Mouse (Mus musculus): Measurements from ENCODE around the gene Cabin1. TPM values are rescaled to one million over a fixed set of nuclear protein-coding genes. Genes with fewer than 3 reads are reported as not detected.

Gene Cabin1
- polyA plus RNA-seq, 1 experiment = 30.9 TPM

- Histone ChIP-seq H3K4me1 (ENCODE audit: control insufficient read depth, insufficient read depth, low read length) (no peaks in the 10 kb centered on the region), H3K4me3 (ENCODE audit: insufficient read depth, low read length) (no peak overlapping the region), H3K27ac (ENCODE audit: insufficient read depth, low read length) (no peak overlapping the region)
- no peak for TF ChIP-seq POLR2A (IDR thresholded peaks at IDR 0.05; ENCODE audit: low read depth, low read length)
- TF ChIP-seq CTCF (IDR thresholded peaks at IDR 0.05; ENCODE audit: borderline replicate concordance, insufficient read depth, low read length) = no peak
Observed at GRCm38 (mm10) chr10:75600189-75600730, 163.9 kb downstream of the Cabin1 start.

Other genes with a start within 250 kb of the Cabin1 start
- 277 and 317 TPM in 2 replicates for gene Snrpd3, start 246.8 kb downstream of the Cabin1 start, polyA plus RNA-seq (2011; ENCODE audit: insufficient read length, low read depth, missing spikeins)
- 16.1 and 18.1 TPM in 2 replicates for gene Gucd1, start 246.4 kb downstream of the Cabin1 start, polyA plus RNA-seq (2011; ENCODE audit: insufficient read length, low read depth, missing spikeins)
- gene Lrrc75b, start 204.0 kb downstream of the Cabin1 start, polyA plus RNA-seq (2011; ENCODE audit: insufficient read length, low read depth, missing spikeins) = 1.2 and 3.2 TPM in 2 replicates
- gene Ggt1, start 202.7 kb downstream of the Cabin1 start, polyA plus RNA-seq (2011; ENCODE audit: insufficient read length, low read depth, missing spikeins) = not detected in 2 replicates
- 0.53 and 0.88 TPM in 2 replicates for gene Ggt5, start 175.0 kb downstream of the Cabin1 start, polyA plus RNA-seq (2011; ENCODE audit: insufficient read length, low read depth, missing spikeins)
- gene Susd2, start 120.3 kb downstream of the Cabin1 start, polyA plus RNA-seq (2011; ENCODE audit: insufficient read length, low read depth, missing spikeins) = 0.80 and 1.1 TPM in 2 replicates
- 40.5 and 42.1 TPM in 2 replicates for gene Ddt, start 9.1 kb upstream of the Cabin1 start, polyA plus RNA-seq (2011; ENCODE audit: insufficient read length, low read depth, missing spikeins)
- not detected in 2 replicates for gene Gm20441, start 16.6 kb upstream of the Cabin1 start, polyA plus RNA-seq (2011; ENCODE audit: insufficient read length, low read depth, missing spikeins)
- 14.0 and 15.5 TPM in 2 replicates for gene Gstt3, start 17.1 kb upstream of the Cabin1 start, polyA plus RNA-seq (2011; ENCODE audit: insufficient read length, low read depth, missing spikeins)
- gene Gstt1, start 34.2 kb upstream of the Cabin1 start, polyA plus RNA-seq (2011; ENCODE audit: insufficient read length, low read depth, missing spikeins) = 8.0 and 17.2 TPM in 2 replicates
- not detected in 2 replicates for gene Gstt4, start 58.2 kb upstream of the Cabin1 start, polyA plus RNA-seq (2011; ENCODE audit: insufficient read length, low read depth, missing spikeins)
- gene Gstt2, start 73.1 kb upstream of the Cabin1 start, polyA plus RNA-seq (2011; ENCODE audit: insufficient read length, low read depth, missing spikeins) = 2.6 and 4.4 TPM in 2 replicates
- gene Mif, start 95.9 kb upstream of the Cabin1 start, polyA plus RNA-seq (2011; ENCODE audit: insufficient read length, low read depth, missing spikeins) = 614 and 763 TPM in 2 replicates
- not detected in 2 replicates for gene Derl3, start 129.1 kb upstream of the Cabin1 start, polyA plus RNA-seq (2011; ENCODE audit: insufficient read length, low read depth, missing spikeins)
- gene Smarcb1, start 157.3 kb upstream of the Cabin1 start, polyA plus RNA-seq (2011; ENCODE audit: insufficient read length, low read depth, missing spikeins) = 56.2 and 77.9 TPM in 2 replicates
- gene Chchd10, start 168.8 kb upstream of the Cabin1 start, polyA plus RNA-seq (2011; ENCODE audit: insufficient read length, low read depth, missing spikeins) = 21.8 and 23.1 TPM in 2 replicates
- 69.2 and 71.0 TPM in 2 replicates for gene Mmp11, start 172.2 kb upstream of the Cabin1 start, polyA plus RNA-seq (2011; ENCODE audit: insufficient read length, low read depth, missing spikeins)
- gene Gm867, start 176.3 kb upstream of the Cabin1 start, polyA plus RNA-seq (2011; ENCODE audit: insufficient read length, low read depth, missing spikeins) = 0.74 TPM in 1 of 2 replicates, not detected in the other
- gene Vpreb3, start 178.7 kb upstream of the Cabin1 start, polyA plus RNA-seq (2011; ENCODE audit: insufficient read length, low read depth, missing spikeins) = not detected in 2 replicates
- gene Gm5134, start 190.2 kb upstream of the Cabin1 start, polyA plus RNA-seq (2011; ENCODE audit: insufficient read length, low read depth, missing spikeins) = not detected in 2 replicates

Measured in embryonic fibroblast, embryonic 13.5 days (primary cell).